Mouse (Mus musculus): ENCODE data around the gene Paqr5.

DNA sequence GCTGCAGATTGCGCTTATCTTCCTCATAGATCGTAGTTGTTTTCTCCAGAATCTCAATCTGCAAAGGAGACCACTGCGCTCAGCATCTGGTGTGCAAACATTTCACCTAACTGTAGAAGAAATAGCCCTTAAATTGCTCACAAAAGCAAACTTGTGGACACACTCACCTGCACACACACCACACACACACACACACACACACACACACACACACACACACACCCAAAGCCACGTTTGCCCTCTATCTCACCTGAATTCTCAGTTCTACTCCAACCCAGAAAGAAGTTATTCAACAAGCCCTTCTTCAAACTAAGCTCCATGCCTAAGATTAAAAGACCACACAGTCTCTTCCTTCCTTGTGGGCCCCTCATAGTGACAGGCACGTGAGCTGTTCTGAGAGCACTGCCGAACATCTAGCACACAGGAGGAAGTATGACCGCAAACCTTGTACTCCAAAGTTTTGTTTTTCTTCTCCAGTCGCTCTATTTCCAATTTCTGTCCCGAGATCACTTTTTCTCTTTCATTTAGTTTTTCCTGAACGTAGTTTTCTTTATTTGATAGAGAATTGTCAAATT is 101.5 kb downstream of the Paqr5 start:
- TF ChIP-seq CEBPB (IDR thresholded peaks at IDR 0.05; ENCODE audit: insufficient read depth, poor library complexity, severe bottlenecking) (no peak), MAX (IDR thresholded peaks at IDR 0.05; ENCODE audit: low read depth) (no peak), TCF12 (IDR thresholded peaks at IDR 0.05; ENCODE audit: insufficient read depth, poor library complexity, severe bottlenecking) (no peak), POLR2A (IDR thresholded peaks at IDR 0.05; ENCODE audit: insufficient read length, low read depth) (no peak), POLR2AphosphoS2 (IDR thresholded peaks at IDR 0.05; ENCODE audit: insufficient read length, low read depth) (no peak), SRF (IDR thresholded peaks at IDR 0.05; ENCODE audit: control insufficient read depth, insufficient read length, low read depth) (no peak)

Measured in myocyte (in vitro differentiated cells).